Mouse (Mus musculus): ENCODE results near the gene Rab3a.

Rab3a gene

GRCm38 (mm10) chr8:70776496-70777444 is 22.3 kb downstream of the Rab3a start, which contains the start of gene Pik3r2:
Gene Pik3r2 (minus strand): TSS chr8:70776713.
- peak; percentile 98 for DNase-seq

- DNase-seq = no peak
Observed at GRCm38 (mm10) chr8:70780093-70780492, 25.6 kb downstream of the Rab3a start.

GRCm38 (mm10) chr8:70786291-70787050 is 32.0 kb downstream of the Rab3a start:
- no peak for DNase-seq

GRCm38 (mm10) chr8:70787051-70787445 is 32.6 kb downstream of the Rab3a start:
- no peak for DNase-seq

- DNase-seq = peak; percentile 42
Observed at GRCm38 (mm10) chr8:70787941-70788667, 33.6 kb downstream of the Rab3a start.

- DNase-seq = no peak
Observed at GRCm38 (mm10) chr8:70789046-70789445, 34.6 kb downstream of the Rab3a start.

- no peak for DNase-seq
Observed at GRCm38 (mm10) chr8:70790846-70791245, 36.4 kb downstream of the Rab3a start.

GRCm38 (mm10) chr8:70791294-70791701 is 36.8 kb downstream of the Rab3a start:
- no peak for DNase-seq

- peak; percentile 99 for DNase-seq
Observed at GRCm38 (mm10) chr8:70791975-70792691, 37.7 kb downstream of the Rab3a start.

GRCm38 (mm10) chr8:70792700-70793099 is 38.2 kb downstream of the Rab3a start:
- peak; percentile 91 for DNase-seq

- no peak for DNase-seq
Observed at GRCm38 (mm10) chr8:70794215-70794614, 39.7 kb downstream of the Rab3a start.

- DNase-seq = no peak
Observed at GRCm38 (mm10) chr8:70795370-70795769, 40.9 kb downstream of the Rab3a start.

- no peak for DNase-seq
Observed at GRCm38 (mm10) chr8:70796403-70797080, 42.1 kb downstream of the Rab3a start.

GRCm38 (mm10) chr8:70797081-70798070 is 42.9 kb downstream of the Rab3a start:
- DNase-seq = peak; percentile 92

- peak; percentile 63 for DNase-seq
Observed at GRCm38 (mm10) chr8:70798281-70798680, 43.8 kb downstream of the Rab3a start.

GRCm38 (mm10) chr8:70800648-70801047 is 46.2 kb downstream of the Rab3a start:
- DNase-seq = no peak

- no peak for DNase-seq
Observed at GRCm38 (mm10) chr8:70801156-70801555, 46.7 kb downstream of the Rab3a start.

- DNase-seq = no peak
Observed at GRCm38 (mm10) chr8:70801830-70802229, 47.4 kb downstream of the Rab3a start.

GRCm38 (mm10) chr8:70802786-70803510 is 48.5 kb downstream of the Rab3a start:
- no peak for DNase-seq
